Mouse (Mus musculus): Measurements from ENCODE around the gene Fhad1.

DNA sequence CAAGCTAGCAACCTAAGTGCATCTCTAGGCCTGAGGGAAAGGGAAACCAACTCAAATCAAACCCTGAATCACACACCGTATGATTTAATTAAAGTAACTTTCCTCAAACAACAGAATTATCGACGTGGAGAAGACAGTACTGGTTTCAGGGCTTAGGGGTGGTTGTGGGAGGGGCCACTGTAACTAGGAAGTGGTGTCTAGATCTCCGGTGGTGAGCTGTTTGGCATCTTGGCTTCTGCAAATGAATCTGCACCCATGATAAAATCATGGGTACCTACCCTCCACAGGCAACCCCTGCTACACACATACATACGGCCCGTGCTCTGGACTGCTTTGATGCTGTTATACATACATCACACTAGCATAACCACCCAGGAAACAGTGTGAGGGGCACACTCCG is 4.4 kb downstream of the Fhad1 start:
- TF ChIP-seq CTCF (IDR thresholded peaks at IDR 0.05; ENCODE audit: low read depth) (no peak), EP300 (optimal IDR thresholded peaks at IDR 0.05) (no peak)

Measured in stomach, postnatal 0 days (tissue).